Mouse (Mus musculus) G1E (cell line): ENCODE data around the gene Ppp2r1b.

Source experiments
- CTCF ChIP-seq: IDR thresholded peaks from 2 replicates; pipeline ENCODE4 v1.5.1; 2012; ENCODE audit warnings: low read depth, low read length, inconsistent platforms, mixed read lengths
- GATA1 ChIP-seq: IDR thresholded peaks from 2 replicates; pipeline ENCODE4 v1.6.1; 2012; ENCODE audit warnings: borderline replicate concordance, low read length, inconsistent platforms, mixed read lengths

- TF ChIP-seq CTCF (peak; percentile 57), GATA1 (no peak)
Measured at GRCm38 (mm10) chr9:50849249-50849648, 4.1 kb downstream of the Ppp2r1b start.
